Mouse (Mus musculus) megakaryocyte, embryonic 14.5 days (primary cell): ENCODE data around the gene Slc22a28. TPM values are rescaled to one million over a fixed set of nuclear protein-coding genes. Genes with fewer than 3 reads are reported as not detected.
A peak's percentile ranks its signal among the peaks of the same experiment; 100 is the strongest.
"Not testable (repeated sequence)": the region's sequence is repeated elsewhere in the genome, so short reads cannot be mapped to it uniquely, and the experiment has no call there.

Experiments used
- H3K27me3 ChIP-seq: replicated peaks from 2 replicates; pipeline ENCODE3; 2012; ENCODE audit warnings: inconsistent platforms
- H3K36me3 ChIP-seq: replicated peaks from 2 replicates; pipeline ENCODE3; 2012; ENCODE audit warnings: low read length, inconsistent platforms, mixed read lengths
- H3K4me1 ChIP-seq: 2 replicates; pipeline ENCODE4 v1.6.1; 2012; ENCODE audit warnings: inconsistent platforms
- H3K4me3 ChIP-seq: replicated peaks from 2 replicates; pipeline ENCODE3; 2012; ENCODE audit warnings: moderate library complexity, mild to moderate bottlenecking, inconsistent platforms
- H3K9me3 ChIP-seq: 2 replicates; pipeline ENCODE4 v1.6.1; 2012; ENCODE audit warnings: inconsistent platforms
- FLI1 ChIP-seq: IDR thresholded peaks from 2 replicates; pipeline ENCODE4 v1.6.1; 2012; ENCODE audit warnings: low read length, inconsistent platforms, mixed read lengths
- GATA1 ChIP-seq: IDR thresholded peaks from 3 replicates; pipeline ENCODE4 v1.6.1; 2012; ENCODE audit warnings: mixed read lengths, low read length, inconsistent platforms, borderline replicate concordance
- polyA plus RNA-seq: library from polyadenylated mRNA; stranded (reverse); fragments of >175 nt; gene quantifications from 2 replicates; pipeline ENCODE4 v1.2.3, GENCODE M21; 2012; ENCODE audit warnings: low replicate concordance; ENCODE audit not compliant: insufficient read depth

The Slc22a28 gene
- polyA plus RNA-seq: not detected in 2 replicates

DNA sequence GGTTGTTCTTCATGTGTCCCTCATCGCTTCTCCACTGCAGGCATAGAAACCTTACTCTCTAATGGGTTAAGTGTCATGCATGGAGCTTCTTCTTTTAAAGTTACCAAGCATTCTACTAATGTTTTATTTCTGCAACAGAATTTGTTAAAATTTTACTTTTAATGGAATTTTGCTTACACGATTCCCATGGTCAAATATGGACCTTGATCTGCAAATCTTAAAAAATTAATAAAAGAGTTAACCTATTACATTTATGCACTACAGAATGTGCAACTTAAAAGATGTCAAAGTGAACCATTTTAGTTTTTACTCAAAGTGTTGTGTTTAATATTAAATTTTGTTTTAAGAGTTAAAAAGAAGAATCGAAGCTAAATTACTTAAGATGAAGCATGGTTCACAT is at the start of gene Slc22a28:
Gene Slc22a28, minus strand, starts transcription at position 102 of the 400 bp plus-strand sequence.
- not testable (repeated sequence) for H3K9me3 ChIP-seq, H3K4me3 ChIP-seq, H3K27me3 ChIP-seq, H3K4me1 ChIP-seq, H3K36me3 ChIP-seq

- no peaks in the 10 kb centered on the region for H3K36me3 ChIP-seq
- no peak overlapping the region for H3K4me3 ChIP-seq
- H3K9me3 ChIP-seq: peaks cover 28% of the 10 kb centered on the region
- TF ChIP-seq GATA1 (no peak), FLI1 (no peak)
- H3K4me1 ChIP-seq: no peaks in the 10 kb centered on the region
- no peaks in the 10 kb centered on the region for H3K27me3 ChIP-seq
Measured at GRCm38 (mm10) chr19:8148787-8149523, 17.2 kb upstream of the Slc22a28 start.

DNA sequence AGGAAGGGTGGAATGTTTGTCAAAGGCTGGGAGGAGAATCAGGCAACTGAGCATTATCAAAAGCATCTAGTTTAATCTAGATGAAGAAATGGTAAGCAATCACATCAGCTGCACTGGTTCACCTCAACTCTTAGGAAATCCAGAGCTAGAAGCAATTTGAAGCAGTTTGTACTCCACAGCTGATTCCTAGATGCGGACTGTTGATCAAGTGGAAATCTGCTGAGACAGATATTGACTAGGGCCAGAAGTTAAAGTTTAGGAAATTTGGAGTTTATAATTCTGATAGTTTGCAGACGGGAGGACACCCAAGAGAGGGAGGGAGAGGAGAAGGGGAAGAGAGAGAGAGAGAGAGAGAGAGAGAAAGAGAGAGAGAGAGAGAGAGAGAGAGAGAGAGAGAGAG is 10.9 kb upstream of the Slc22a28 start:
- not testable (repeated sequence) for H3K9me3 ChIP-seq, H3K36me3 ChIP-seq, H3K4me3 ChIP-seq, H3K4me1 ChIP-seq, H3K27me3 ChIP-seq

- not testable (repeated sequence) for H3K9me3 ChIP-seq, H3K27me3 ChIP-seq, H3K36me3 ChIP-seq, H3K4me1 ChIP-seq, H3K4me3 ChIP-seq
Measured at GRCm38 (mm10) chr19:8134127-8134841, 2.5 kb upstream of the Slc22a28 start.

DNA sequence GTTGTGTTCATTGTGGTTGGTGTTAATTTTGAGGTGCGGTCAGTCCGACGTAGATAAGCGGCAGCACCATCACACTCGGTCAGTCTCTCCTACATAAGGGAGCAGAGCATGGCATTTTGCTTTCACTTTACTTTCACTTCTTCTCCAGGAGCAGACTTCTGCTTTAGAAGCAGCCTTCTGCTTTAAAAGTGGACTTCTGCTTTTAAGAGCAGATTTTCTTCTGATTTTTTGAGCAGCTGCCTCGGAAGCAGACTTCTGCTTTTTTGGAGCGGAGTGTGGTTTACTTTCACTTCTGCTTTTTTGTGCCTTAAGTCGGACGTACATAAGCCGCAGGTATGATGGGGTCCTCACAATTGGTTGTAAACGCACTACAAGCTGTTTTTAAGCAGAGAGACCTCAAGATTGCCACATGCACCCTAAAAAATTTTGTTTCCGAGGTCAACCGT is 111.9 kb downstream of the Slc22a28 start:
- Histone ChIP-seq H3K9me3 (peaks cover 6% of the 10 kb centered on the region; the same call in 1 of the 2 replicates), H3K4me3 (peak overlapping the region; percentile 90), H3K36me3 (no peaks in the 10 kb centered on the region), H3K4me1 (0 out of 2 replicates have a peak, but pooled peaks cover 5% of the 10 kb centered on the region), H3K27me3 (no peaks in the 10 kb centered on the region)
- TF ChIP-seq GATA1 (no peak), FLI1 (no peak)

DNA sequence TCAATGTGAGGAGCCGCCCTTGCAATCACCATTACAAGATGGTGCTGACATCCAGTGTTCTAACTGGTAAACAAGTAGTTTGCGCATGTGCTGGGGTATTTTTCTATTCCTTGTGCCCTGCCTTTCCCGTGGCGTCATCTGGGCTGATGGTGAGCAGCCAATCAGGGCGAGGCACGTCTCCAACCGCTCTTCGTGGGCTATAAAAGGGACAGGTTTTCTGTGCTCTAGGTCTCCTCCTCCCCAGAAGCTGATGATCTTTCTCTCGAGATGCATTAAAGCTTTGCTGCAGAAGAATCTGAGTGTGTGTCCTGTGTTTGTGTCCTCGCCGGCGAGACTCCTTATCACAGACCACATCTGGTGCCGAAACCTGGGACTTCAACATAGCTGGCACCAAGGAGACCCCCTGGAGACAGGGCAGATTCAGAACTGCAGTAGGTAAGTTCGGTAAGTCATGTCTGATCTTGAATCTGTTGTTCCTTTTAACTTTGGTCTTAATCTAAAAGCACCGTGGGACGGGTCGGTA is 112.4 kb downstream of the Slc22a28 start:
- not testable (repeated sequence) for H3K9me3 ChIP-seq, H3K36me3 ChIP-seq, H3K4me1 ChIP-seq

GRCm38 (mm10) chr19:8018535-8018934 is 113.2 kb downstream of the Slc22a28 start:
- H3K9me3 ChIP-seq, H3K4me1 ChIP-seq, H3K36me3 ChIP-seq, H3K27me3 ChIP-seq, H3K4me3 ChIP-seq: not testable (repeated sequence)

More for the DNA sequence above, 112.4 kb downstream of the Slc22a28 start:
- H3K4me3 ChIP-seq: peak overlapping the region; percentile 90
- not testable (repeated sequence) for H3K27me3 ChIP-seq

Other genes with a start within 250 kb of the Slc22a28 start
- gene Slc22a27, start 166.0 kb downstream of the Slc22a28 start, polyA plus RNA-seq: not detected in 2 replicates
- not detected in 2 replicates for gene Slc22a29, start 86.9 kb upstream of the Slc22a28 start, polyA plus RNA-seq